Mouse (Mus musculus) midbrain, embryonic 11.5 days (tissue): ENCODE results near the gene Aldh3a2. TPM values are rescaled to one million over a fixed set of nuclear protein-coding genes. Genes with fewer than 3 reads are reported as not detected.

Experiments used
- ATAC-seq: fragments of 200-750 bp; cut with Nextera tagmentation; 2 replicates; pipeline ENCODE4 v1.8.0; 2017; ENCODE audit warnings: moderate TSS enrichment, moderate library complexity; ENCODE audit not compliant: low FRiP score
- DNase-seq: peaks from one replicate; pipeline ENCODE4 v3.0.0; 2015; ENCODE audit warnings: low spot score; ENCODE audit errors: missing footprints
- H3K27ac ChIP-seq: fragments of 300-500 bp; sonication (generic); 2 replicates; pipeline ENCODE4 v1.5.1; 2014; ENCODE audit warnings: low read depth, low read length
- H3K27me3 ChIP-seq: fragments of 300-500 bp; sonication (generic); 2 replicates; pipeline ENCODE4 v1.6.1; 2014; ENCODE audit warnings: mild to moderate bottlenecking, low read length, moderate library complexity, mixed read lengths; ENCODE audit not compliant: control insufficient read depth, insufficient read depth
- H3K36me3 ChIP-seq: fragments of 300-500 bp; sonication (generic); 2 replicates; pipeline ENCODE4 v1.6.1; 2014; ENCODE audit warnings: mild to moderate bottlenecking, low read length, moderate library complexity, mixed read lengths; ENCODE audit not compliant: control insufficient read depth, insufficient read depth
- H3K4me1 ChIP-seq: fragments of 300-500 bp; sonication (generic); 2 replicates; pipeline ENCODE4 v1.6.1; 2014; ENCODE audit warnings: low read length; ENCODE audit not compliant: control insufficient read depth, insufficient read depth
- H3K4me2 ChIP-seq: fragments of 300-500 bp; sonication (generic); 2 replicates; pipeline ENCODE4 v1.6.1; 2014; ENCODE audit warnings: mild to moderate bottlenecking, moderate library complexity
- H3K4me3 ChIP-seq: fragments of 300-500 bp; sonication (generic); 2 replicates; pipeline ENCODE4 v1.5.1; 2014; ENCODE audit warnings: low read depth, low read length
- H3K9ac ChIP-seq: fragments of 300-500 bp; sonication (generic); 2 replicates; pipeline ENCODE4 v1.6.1; 2014; ENCODE audit warnings: low read length
- H3K9me3 ChIP-seq: fragments of 300-500 bp; sonication (generic); 2 replicates; pipeline ENCODE4 v1.6.1; 2016; ENCODE audit warnings: low read length; ENCODE audit not compliant: control insufficient read depth
- WGBS: fragments of 180-500 bp; shearing (Covaris S2); extraction: QIAGEN DNeasy Blood & Tissue Kit; methylation state at CpG from one replicate; pipeline ENCODE4 v1.1.7; 2014; 5-methylcytosine and 5-hydroxymethylcytosine counted together
- polyA plus RNA-seq: library from polyadenylated mRNA; unstranded; fragments of >200 nt; fragmentation: Nextera tagmentation; extraction: Ambion mirVana; gene quantifications from 2 replicates; pipeline ENCODE4 v1.2.1, GENCODE M21; 2014

The Aldh3a2 gene
- polyA plus RNA-seq, 1 experiment from 2014 or later, result 26.0 TPM

DNA sequence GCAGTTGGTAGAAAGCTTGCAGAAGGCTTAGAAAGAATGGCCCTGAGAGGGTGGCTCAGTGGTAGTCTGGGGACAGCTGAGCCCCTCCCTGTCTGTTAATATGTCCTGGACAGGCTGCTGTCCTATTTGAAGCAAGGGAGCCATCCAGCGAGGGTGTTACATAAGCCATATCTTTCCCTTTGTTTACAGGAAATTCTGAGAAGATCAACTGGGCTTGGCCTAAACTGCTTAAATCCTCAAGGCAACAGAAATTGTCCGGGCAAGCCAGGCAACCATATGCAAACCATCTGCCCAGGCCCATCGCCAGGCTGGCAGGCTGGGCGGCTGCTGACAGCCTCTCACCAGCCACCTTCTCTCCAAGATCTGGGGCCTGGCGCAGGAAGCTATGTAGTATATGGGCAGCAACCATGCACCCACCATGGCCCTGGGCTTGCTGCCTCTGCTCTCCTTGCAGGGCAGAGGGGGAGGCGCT is 41.3 kb downstream of the Aldh3a2 start:
- Histone ChIP-seq H3K9ac (no peak overlapping the region), H3K9me3 (no peaks in the 10 kb centered on the region), H3K27ac (no peak overlapping the region), H3K4me2 (no peak overlapping the region), H3K4me3 (no peak overlapping the region), H3K27me3 (no peaks in the 10 kb centered on the region), H3K4me1 (no peaks in the 10 kb centered on the region), H3K36me3 (no peaks in the 10 kb centered on the region)
- ATAC-seq, result no peak
- DNase-seq, result no peak
- WGBS, result 86% methylated on average over 6 of the region's 6 CpGs

GRCm38 (mm10) chr11:61225511-61225910 is 41.8 kb downstream of the Aldh3a2 start:
- Histone ChIP-seq H3K36me3 (no peaks in the 10 kb centered on the region), H3K4me3 (no peak overlapping the region), H3K4me2 (no peak overlapping the region), H3K4me1 (no peaks in the 10 kb centered on the region), H3K9me3 (no peaks in the 10 kb centered on the region), H3K27ac (no peak overlapping the region), H3K9ac (no peak overlapping the region), H3K27me3 (no peaks in the 10 kb centered on the region)
- ATAC-seq (no peak), DNase-seq (no peak)
- WGBS, result 78% methylated on average over 4 of the region's 4 CpGs

DNA sequence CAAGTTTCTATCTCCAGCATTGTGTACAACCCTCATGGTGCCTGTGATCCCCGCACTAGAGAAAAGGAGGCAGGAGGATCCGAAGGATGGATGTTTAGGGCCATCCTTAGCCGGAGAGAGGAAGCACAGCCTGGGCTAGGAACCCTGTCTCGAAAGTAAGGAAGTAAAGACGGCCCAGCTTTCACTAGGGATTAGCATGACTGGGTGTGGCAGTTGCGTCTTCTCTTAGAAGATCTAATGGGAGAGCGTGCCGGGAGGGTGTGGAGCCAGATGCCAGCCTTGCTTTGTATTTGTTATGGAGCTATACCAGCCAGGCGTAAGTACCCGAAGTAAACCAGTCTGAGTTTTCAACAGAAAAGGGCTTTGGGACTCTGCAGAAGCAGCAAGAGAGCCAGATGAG is 42.4 kb downstream of the Aldh3a2 start:
- no peak for ATAC-seq
- WGBS, result 80% methylated on average over 10 of the region's 10 CpGs

GRCm38 (mm10) chr11:61224234-61224744 is 43.0 kb downstream of the Aldh3a2 start:
- no peaks in the 10 kb centered on the region for H3K36me3 ChIP-seq
- H3K4me1 ChIP-seq, result no peaks in the 10 kb centered on the region
- ATAC-seq, result no peak
- no peak overlapping the region for H3K4me3 ChIP-seq
- H3K4me2 ChIP-seq, result no peak overlapping the region
- no peaks in the 10 kb centered on the region for H3K27me3 ChIP-seq
- H3K9ac ChIP-seq, result no peak overlapping the region
- H3K9me3 ChIP-seq, result no peaks in the 10 kb centered on the region
- no peak for DNase-seq
- 83% methylated on average over 6 of the region's 6 CpGs for WGBS
- H3K27ac ChIP-seq, result no peak overlapping the region

More for the DNA sequence above, 42.4 kb downstream of the Aldh3a2 start:
- Histone ChIP-seq H3K27ac (no peak overlapping the region), H3K4me3 (no peak overlapping the region), H3K36me3 (no peaks in the 10 kb centered on the region), H3K27me3 (no peaks in the 10 kb centered on the region), H3K9me3 (no peaks in the 10 kb centered on the region), H3K4me2 (no peak overlapping the region), H3K9ac (no peak overlapping the region), H3K4me1 (no peaks in the 10 kb centered on the region)
- no peak for DNase-seq

DNA sequence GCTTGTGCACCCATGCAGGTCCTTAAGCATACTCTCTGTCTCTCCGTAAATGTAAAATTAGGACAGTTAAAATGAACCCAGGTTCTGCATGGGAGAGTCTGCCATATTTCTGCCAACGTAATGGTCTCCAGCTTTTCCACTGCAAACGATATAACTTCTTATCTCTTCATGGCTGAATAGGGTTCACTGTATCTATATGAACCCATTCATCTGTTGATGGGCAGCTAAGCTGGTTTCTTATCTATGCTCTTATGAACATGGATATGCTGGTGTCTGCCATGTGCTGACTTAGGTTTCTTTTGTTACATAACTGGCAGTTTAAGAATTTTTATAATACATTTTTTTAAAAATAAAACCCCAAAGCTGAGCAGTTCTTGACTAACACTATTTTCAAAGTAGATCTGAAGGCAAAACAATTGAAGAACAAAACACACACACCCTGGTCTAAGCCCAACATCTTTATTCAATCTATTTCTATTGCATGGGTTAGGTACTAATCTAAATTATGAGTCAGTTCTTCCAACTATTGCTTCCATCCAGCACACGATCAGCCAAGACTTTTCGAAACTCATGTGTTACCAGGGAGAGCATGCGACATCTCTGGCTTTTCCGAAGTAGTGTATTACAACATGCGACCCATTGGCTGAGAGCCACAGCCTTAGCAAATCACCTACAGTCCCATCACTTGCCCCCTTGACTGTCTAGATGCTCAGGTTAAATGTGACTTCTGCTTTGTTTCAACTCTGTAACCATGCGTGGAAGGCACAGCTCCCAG is 44.1 kb downstream of the Aldh3a2 start:
- no peaks in the 10 kb centered on the region for H3K27me3 ChIP-seq
- ATAC-seq (no peak), DNase-seq (no peak)
- H3K4me3 ChIP-seq, result no peak overlapping the region
- H3K27ac ChIP-seq, result no peak overlapping the region
- H3K9ac ChIP-seq, result no peak overlapping the region
- H3K36me3 ChIP-seq, result no peaks in the 10 kb centered on the region
- no peaks in the 10 kb centered on the region for H3K9me3 ChIP-seq
- no peaks in the 10 kb centered on the region for H3K4me1 ChIP-seq
- no peak overlapping the region for H3K4me2 ChIP-seq
- 92% methylated on average over 9 of the region's 9 CpGs for WGBS

DNA sequence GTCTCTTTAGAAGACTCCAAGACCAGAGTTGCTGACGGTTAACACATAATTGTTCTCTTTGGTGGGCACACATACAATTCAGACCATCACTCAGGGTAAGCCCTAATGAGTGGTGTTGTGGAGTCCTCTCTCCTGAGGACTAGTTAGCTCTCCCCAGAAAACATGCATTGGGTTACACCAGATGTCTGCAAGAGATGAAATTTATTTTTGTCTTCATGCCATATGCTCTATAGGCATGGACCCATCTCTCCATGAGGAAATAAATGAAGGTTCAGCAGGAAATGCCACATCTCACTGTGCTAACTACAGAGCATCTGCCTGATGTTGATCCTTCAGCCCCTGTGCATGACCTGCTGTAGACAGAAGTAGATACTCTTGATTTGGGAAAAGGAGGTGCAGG is 45.3 kb downstream of the Aldh3a2 start:
- H3K9me3 ChIP-seq, result no peaks in the 10 kb centered on the region
- 74% methylated on average over 1 of the region's 1 CpGs for WGBS
- no peak overlapping the region for H3K4me2 ChIP-seq
- H3K4me1 ChIP-seq, result no peaks in the 10 kb centered on the region
- no peaks in the 10 kb centered on the region for H3K27me3 ChIP-seq
- no peak overlapping the region for H3K9ac ChIP-seq
- no peak overlapping the region for H3K27ac ChIP-seq
- DNase-seq (no peak), ATAC-seq (no peak)
- H3K4me3 ChIP-seq, result no peak overlapping the region
- no peaks in the 10 kb centered on the region for H3K36me3 ChIP-seq

DNA sequence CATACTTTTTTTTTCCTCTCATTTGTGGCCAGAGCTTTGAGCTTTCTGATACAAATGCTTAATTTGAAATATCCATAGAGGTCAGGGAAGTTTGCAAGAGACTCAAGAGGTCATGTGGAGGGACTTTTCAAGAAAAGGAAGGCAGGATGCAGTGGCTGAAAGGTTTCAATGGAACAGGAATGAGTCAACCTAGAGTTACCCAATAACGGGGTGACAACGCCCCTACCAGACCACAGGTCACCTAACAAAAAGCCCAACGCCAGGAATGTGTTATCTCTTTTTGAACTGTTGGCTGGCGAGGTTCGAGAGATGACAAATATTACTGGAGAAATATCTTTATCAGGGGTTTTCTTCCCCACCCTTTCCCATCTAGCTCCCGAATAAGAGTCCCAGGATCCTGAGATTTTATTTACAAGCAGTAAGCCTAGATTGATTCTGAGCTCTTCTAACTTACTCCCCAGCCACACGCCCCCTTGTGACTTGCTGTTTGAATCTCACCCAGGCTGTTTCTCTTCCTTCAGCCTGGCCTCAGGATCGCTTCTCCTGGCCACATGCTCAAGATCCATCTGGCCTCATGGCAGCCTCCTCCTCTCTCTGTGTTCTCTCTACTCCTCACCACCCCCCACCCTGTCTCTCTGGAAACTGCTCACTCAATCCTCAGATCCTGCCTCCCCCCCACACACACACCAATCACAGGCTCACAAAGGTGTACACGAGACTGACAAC is 46.9 kb downstream of the Aldh3a2 start:
- 70% methylated on average over 9 of the region's 9 CpGs for WGBS
- no peaks in the 10 kb centered on the region for H3K4me1 ChIP-seq

DNA sequence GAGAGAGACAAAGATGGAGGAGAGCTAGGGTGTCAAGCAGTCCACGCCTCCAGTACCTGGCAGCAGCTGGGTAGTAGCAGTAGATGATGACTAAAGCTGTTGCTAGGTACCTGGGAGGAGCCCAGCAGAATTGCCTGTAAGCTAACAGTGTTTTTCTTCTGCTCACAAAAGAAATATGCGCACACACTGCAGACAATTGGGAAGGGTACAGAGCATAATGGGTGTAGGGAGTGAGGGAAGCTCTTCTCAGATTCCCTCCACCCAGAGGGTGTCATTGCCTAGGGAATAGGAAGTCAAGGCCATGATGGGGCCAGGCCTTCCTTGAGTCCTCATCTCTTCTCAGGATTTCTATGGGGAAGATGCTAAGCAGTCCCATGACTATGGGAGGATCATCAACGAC is 51.3 kb downstream of the Aldh3a2 start:
- ATAC-seq, result no peak
- H3K27me3 ChIP-seq, result no peaks in the 10 kb centered on the region; the same call in 1 of the 2 replicates
- WGBS, result 87% methylated on average over 3 of the region's 3 CpGs

More for the DNA sequence above, 46.9 kb downstream of the Aldh3a2 start:
- Histone ChIP-seq H3K9me3 (no peaks in the 10 kb centered on the region), H3K27me3 (no peaks in the 10 kb centered on the region), H3K27ac (no peak overlapping the region), H3K4me2 (no peak overlapping the region), H3K36me3 (no peaks in the 10 kb centered on the region), H3K9ac (no peak overlapping the region), H3K4me3 (no peak overlapping the region)
- ATAC-seq (no peak), DNase-seq (no peak)

GRCm38 (mm10) chr11:61212102-61212501 is 55.2 kb downstream of the Aldh3a2 start:
- Histone ChIP-seq H3K27ac (no peak overlapping the region), H3K27me3 (no peaks in the 10 kb centered on the region; the same call in 1 of the 2 replicates), H3K36me3 (no peaks in the 10 kb centered on the region), H3K9me3 (no peaks in the 10 kb centered on the region), H3K4me3 (no peak overlapping the region), H3K9ac (no peak overlapping the region), H3K4me1 (no peaks in the 10 kb centered on the region), H3K4me2 (no peak overlapping the region)
- DNase-seq (no peak), ATAC-seq (no peak)
- WGBS, result 40% methylated on average over 20 of the region's 20 CpGs

More for the DNA sequence above, 51.3 kb downstream of the Aldh3a2 start:
- no peaks in the 10 kb centered on the region for H3K9me3 ChIP-seq
- no peak overlapping the region for H3K4me2 ChIP-seq
- DNase-seq, result no peak
- H3K4me1 ChIP-seq, result no peaks in the 10 kb centered on the region
- no peak overlapping the region for H3K27ac ChIP-seq
- no peak overlapping the region for H3K4me3 ChIP-seq
- H3K36me3 ChIP-seq, result no peaks in the 10 kb centered on the region
- no peak overlapping the region for H3K9ac ChIP-seq
